Mouse (Mus musculus) intestine, postnatal 0 days (tissue): ENCODE measurements around the gene Elmo2. TPM values are rescaled to one million over a fixed set of nuclear protein-coding genes. Genes with fewer than 3 reads are reported as not detected.

Experiments used
- ATAC-seq: fragments of 200-750 bp; cut with Nextera tagmentation; 2 replicates; pipeline ENCODE4 v1.8.0; 2017; ENCODE audit warnings: mild to moderate bottlenecking, moderate TSS enrichment, moderate library complexity
- H3K27ac ChIP-seq: fragments of 300-500 bp; sonication (generic); 2 replicates; pipeline ENCODE4 v1.5.1; 2014; ENCODE audit warnings: mild to moderate bottlenecking, low read depth, low read length, moderate library complexity
- H3K27me3 ChIP-seq: fragments of 300-500 bp; sonication (generic); replicated peaks from 2 replicates; pipeline ENCODE4 v1.6.1; 2014; ENCODE audit warnings: low read length, mixed read lengths; ENCODE audit not compliant: control insufficient read depth, insufficient read depth
- H3K36me3 ChIP-seq: fragments of 300-500 bp; sonication (generic); 2 replicates; pipeline ENCODE4 v1.6.1; 2014; ENCODE audit warnings: mild to moderate bottlenecking, moderate library complexity; ENCODE audit not compliant: control insufficient read depth, insufficient read depth
- H3K4me1 ChIP-seq: fragments of 300-500 bp; sonication (generic); replicated peaks from 2 replicates; pipeline ENCODE4 v1.6.1; 2014; ENCODE audit warnings: antibody characterized with exemption, low read length, mixed read lengths; ENCODE audit not compliant: control insufficient read depth, insufficient read depth
- H3K4me2 ChIP-seq: fragments of 300-500 bp; sonication (generic); replicated peaks from 2 replicates; pipeline ENCODE4 v1.6.1; 2014; ENCODE audit warnings: low read depth, mild to moderate bottlenecking, moderate library complexity
- H3K4me3 ChIP-seq: fragments of 300-500 bp; sonication (generic); 2 replicates; pipeline ENCODE4 v1.5.1; 2014; ENCODE audit warnings: low read depth, low read length
- H3K9ac ChIP-seq: fragments of 300-500 bp; sonication (generic); 2 replicates; pipeline ENCODE4 v1.6.1; 2014; ENCODE audit warnings: mild to moderate bottlenecking, low read depth, low read length
- H3K9me3 ChIP-seq: fragments of 300-500 bp; sonication (generic); 2 replicates; pipeline ENCODE4 v1.6.1; 2016; ENCODE audit warnings: mixed run types; ENCODE audit not compliant: control insufficient read depth
- CTCF ChIP-seq: sonication (generic); IDR thresholded peaks from 2 replicates; pipeline ENCODE4 v1.5.1; 2016; ENCODE audit warnings: low read depth, mild to moderate bottlenecking, control low read depth, antibody characterized with exemption, moderate library complexity
- WGBS: fragments of 180-500 bp; shearing (Covaris S2); extraction: QIAGEN DNeasy Blood & Tissue Kit; methylation state at CpG from one replicate; pipeline ENCODE4 v1.1.7; 2014; 5-methylcytosine and 5-hydroxymethylcytosine counted together
- polyA plus RNA-seq: library from polyadenylated mRNA; unstranded; fragments of >200 nt; fragmentation: Nextera tagmentation; extraction: Ambion mirVana; gene quantifications from 2 replicates; pipeline ENCODE4 v1.2.1, GENCODE M21; 2015

The Elmo2 gene
- 62.2 and 63.6 TPM in 2 replicates for polyA plus RNA-seq

GRCm38 (mm10) chr2:165326304-165327190, at the start of gene Elmo2:
TSS of gene Elmo2 (minus strand) at chr2:165326479.
- H3K27me3 ChIP-seq, result no peaks in the 10 kb centered on the region
- peak within 1 kb of the TSS; percentile 54 for H3K27ac ChIP-seq
- ATAC-seq, result peak; percentile 97
- under 1% methylated on average over 55 of the region's 55 CpGs for WGBS
- peaks cover 22% of the 10 kb centered on the region for H3K4me1 ChIP-seq
- H3K9me3 ChIP-seq, result no peaks in the 10 kb centered on the region
- peak; percentile 2; the same call in 1 of the 2 replicates for TF ChIP-seq CTCF
- H3K9ac ChIP-seq, result peak within 1 kb of the TSS; percentile 87
- no peaks in the 10 kb centered on the region for H3K36me3 ChIP-seq
- H3K4me3 ChIP-seq, result peak within 1 kb of the TSS; percentile 85
- peak within 1 kb of the TSS; percentile 95 for H3K4me2 ChIP-seq

- H3K27ac ChIP-seq, result no peak overlapping the region
- no peak for ATAC-seq
- no peak for TF ChIP-seq CTCF
- H3K4me2 ChIP-seq, result no peak overlapping the region
- H3K4me3 ChIP-seq, result no peak overlapping the region
- WGBS, result 77% methylated on average over 4 of the region's 4 CpGs
- no peaks in the 10 kb centered on the region; the same call in none of the 2 replicates for H3K9me3 ChIP-seq
- no peaks in the 10 kb centered on the region for H3K27me3 ChIP-seq
- H3K4me1 ChIP-seq, result no peaks in the 10 kb centered on the region
- no peak overlapping the region for H3K9ac ChIP-seq
- H3K36me3 ChIP-seq, result peaks cover 29% of the 10 kb centered on the region
These were observed 49.7 kb upstream of the Elmo2 start for GRCm38 (mm10) chr2:165376001-165376400.

- Histone ChIP-seq H3K4me1 (no peaks in the 10 kb centered on the region), H3K4me2 (no peak overlapping the region), H3K9me3 (no peaks in the 10 kb centered on the region; the same call in 1 of the 2 replicates), H3K27ac (no peak overlapping the region), H3K36me3 (peaks cover 23% of the 10 kb centered on the region), H3K9ac (no peak overlapping the region), H3K4me3 (no peak overlapping the region), H3K27me3 (no peaks in the 10 kb centered on the region)
- 86% methylated on average over 5 of the region's 5 CpGs for WGBS
- no peak for TF ChIP-seq CTCF
- ATAC-seq, result no peak
These were observed 49.2 kb upstream of the Elmo2 start for GRCm38 (mm10) chr2:165375478-165375877.

GRCm38 (mm10) chr2:165371066-165371465, 44.8 kb upstream of the Elmo2 start:
- 0 out of 2 replicates have a peak, but pooled peaks cover 3% of the 10 kb centered on the region for H3K4me1 ChIP-seq
- no peak overlapping the region for H3K9ac ChIP-seq
- no peak overlapping the region for H3K27ac ChIP-seq
- no peak overlapping the region for H3K4me3 ChIP-seq
- no peaks in the 10 kb centered on the region for H3K9me3 ChIP-seq
- no peak for TF ChIP-seq CTCF
- 28% methylated on average over 3 of the region's 3 CpGs for WGBS
- H3K27me3 ChIP-seq, result peaks cover 14% of the 10 kb centered on the region
- H3K4me2 ChIP-seq, result no peak overlapping the region
- no peaks in the 10 kb centered on the region; the same call in 1 of the 2 replicates for H3K36me3 ChIP-seq
- ATAC-seq, result no peak

GRCm38 (mm10) chr2:165370348-165370747, 44.1 kb upstream of the Elmo2 start:
- TF ChIP-seq CTCF, result no peak

GRCm38 (mm10) chr2:165368496-165368895, 42.2 kb upstream of the Elmo2 start, which contains the start of gene Zfp663:
TSS of gene Zfp663 (minus strand) at chr2:165368729.
- peak within 1 kb of the TSS; percentile 22 for H3K4me3 ChIP-seq
- no peak within 1 kb of the TSS for H3K9ac ChIP-seq
- 3% methylated on average over 27 of the region's 27 CpGs for WGBS
- 0 out of 2 replicates have a peak, but pooled peaks cover 3% of the 10 kb centered on the region for H3K4me1 ChIP-seq
- peak within 1 kb of the TSS; percentile 45 for H3K4me2 ChIP-seq
- H3K27ac ChIP-seq, result no peak within 1 kb of the TSS
- H3K36me3 ChIP-seq, result no peaks in the 10 kb centered on the region
- no peak for ATAC-seq
- H3K27me3 ChIP-seq, result peaks cover 19% of the 10 kb centered on the region
- TF ChIP-seq CTCF, result no peak
- no peaks in the 10 kb centered on the region for H3K9me3 ChIP-seq

More at GRCm38 (mm10) chr2:165370348-165370747, 44.1 kb upstream of the Elmo2 start:
- no peak overlapping the region for H3K4me3 ChIP-seq
- 0 out of 2 replicates have a peak, but pooled peaks cover 3% of the 10 kb centered on the region for H3K4me1 ChIP-seq
- no peak overlapping the region for H3K4me2 ChIP-seq
- no peak for ATAC-seq
- no peak overlapping the region for H3K27ac ChIP-seq
- H3K36me3 ChIP-seq, result no peaks in the 10 kb centered on the region; the same call in 1 of the 2 replicates
- 80% methylated on average over 3 of the region's 3 CpGs for WGBS
- no peaks in the 10 kb centered on the region for H3K9me3 ChIP-seq
- H3K27me3 ChIP-seq, result peaks cover 14% of the 10 kb centered on the region
- H3K9ac ChIP-seq, result no peak overlapping the region
